Mouse (Mus musculus) left cerebral cortex, postnatal 14 days (tissue): ENCODE measurements around the gene Nr2f2. TPM values are rescaled to one million over a fixed set of nuclear protein-coding genes. Genes with fewer than 3 reads are reported as not detected.

ENCODE experiments used
- DNase-seq, 2 experiments: peaks; one replicate each; pipeline ENCODE4 v3.0.0; 2021 to 2022; ENCODE audit warnings: low spot score in 2 of 2, mixed read lengths in 1 of 2
- intact Hi-C: fragments of 180-260 bp; cut with DNase I; formaldehyde crosslinking; loops from one replicate; pipeline ENCODE4 v1.15.1; 2025
- long read RNA-seq, 2 experiments: library from polyadenylated mRNA; stranded (forward); transcript quantifications; one replicate each; pipeline ENCODE4 v2.0.0; 2021
- total RNA-seq, 2 experiments: library from RNA; stranded (reverse); gene quantifications; 2 replicates each; pipeline ENCODE4 v1.2.3; 2021

Nr2f2 gene
- total RNA-seq, result 10 to 100 TPM; 36.7 to 46.6 TPM
- long read RNA-seq, experiment 1, full-length matches to known transcripts, result 10 of 19 reads
- long read RNA-seq, experiment 1, partial matches to known transcripts, result 8 of 19 reads
- long read RNA-seq, experiment 1, other reads (novel, unspliced or antisense), result 1 of 19 reads
- long read RNA-seq, experiment 2, full-length matches to known transcripts, result 11 of 20 reads
- long read RNA-seq, experiment 2, partial matches to known transcripts, result 9 of 20 reads
- long read RNA-seq, experiment 2, other reads (novel, unspliced or antisense), result 0 of 20 reads

- intact Hi-C loops, result no loop called here
- DNase-seq, result no peak
Measured at GRCm38 (mm10) chr7:70365941-70366807, at the start of gene Nr2f2. Gene Nr2f2 (minus strand): TSS chr7:70366735.

DNA sequence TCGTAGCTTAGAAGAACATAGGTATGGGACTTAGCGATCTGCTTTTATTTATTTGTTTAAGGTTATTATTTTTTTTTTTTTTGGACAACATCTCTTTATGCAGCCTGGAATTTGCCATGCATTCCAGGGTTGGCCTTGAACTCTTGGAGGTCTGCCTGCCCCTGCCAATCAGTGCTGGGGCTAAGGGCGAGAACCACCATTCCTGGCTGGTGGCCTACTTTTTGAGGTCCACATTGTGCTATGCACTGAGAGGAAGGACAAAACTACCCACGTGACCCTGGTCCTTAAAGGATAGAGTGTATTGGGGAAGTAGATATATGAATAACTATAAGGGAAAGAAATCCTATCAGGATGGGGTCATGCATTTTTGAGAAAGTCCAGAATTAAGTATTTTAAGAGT is 47.9 kb upstream of the Nr2f2 start:
- no peak for DNase-seq
- intact Hi-C loops, result no loop called here

DNA sequence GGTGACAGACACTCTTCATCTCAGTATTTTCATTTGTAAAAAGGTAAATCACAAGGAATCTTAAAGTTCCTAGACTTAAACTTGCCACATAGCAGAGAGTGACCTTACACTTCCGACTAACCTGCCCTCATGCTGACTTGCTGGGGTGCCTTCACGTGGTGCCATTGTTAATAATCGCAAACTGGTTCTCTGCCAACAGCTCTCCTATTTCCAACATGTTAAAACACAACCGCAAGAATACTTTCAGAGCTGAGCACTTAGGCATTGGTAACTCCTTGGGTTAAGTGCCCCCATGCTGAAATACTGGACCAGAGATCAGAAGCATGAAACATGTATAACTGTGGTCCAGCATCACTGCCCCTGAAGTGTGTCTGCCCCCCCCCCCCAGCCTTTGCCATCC is 47.1 kb upstream of the Nr2f2 start:
- intact Hi-C loops, result no loop called here
- no peak for DNase-seq

GRCm38 (mm10) chr7:70412900-70413299 is 46.4 kb upstream of the Nr2f2 start:
- no peak for DNase-seq
- intact Hi-C loops, result no loop called here

GRCm38 (mm10) chr7:70410350-70410749 is 43.8 kb upstream of the Nr2f2 start:
- intact Hi-C loops, result no loop called here
- DNase-seq, result no peak

GRCm38 (mm10) chr7:70409890-70410289 is 43.4 kb upstream of the Nr2f2 start:
- intact Hi-C loops, result no loop called here
- DNase-seq, result no peak

DNA sequence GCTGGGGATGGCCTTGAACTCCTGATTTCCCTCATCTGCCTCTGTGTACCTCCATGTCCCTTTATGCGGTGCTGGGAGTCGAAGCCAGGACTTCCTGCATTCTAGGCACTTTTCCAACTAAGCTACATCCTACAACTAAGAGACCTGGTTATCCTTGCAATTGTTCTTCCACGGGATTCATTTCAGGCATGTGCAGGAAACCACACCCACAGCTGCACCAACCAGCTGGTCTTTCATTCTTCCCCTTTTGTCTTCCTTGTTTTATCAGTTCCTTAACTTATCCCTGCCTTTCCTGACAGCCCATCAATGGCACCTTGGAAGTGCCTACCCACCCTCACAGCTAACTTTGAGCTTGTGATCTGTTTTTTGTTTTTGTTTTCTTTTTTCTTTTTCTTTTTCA is 42.3 kb upstream of the Nr2f2 start:
- intact Hi-C loops, result no loop called here
- no peak for DNase-seq

GRCm38 (mm10) chr7:70407123-70407522 is 40.6 kb upstream of the Nr2f2 start:
- DNase-seq, result no peak
- intact Hi-C loops, result no loop called here

- intact Hi-C loops, result no loop called here
- DNase-seq, result no peak
Measured at GRCm38 (mm10) chr7:70406527-70406926, 40.0 kb upstream of the Nr2f2 start.

GRCm38 (mm10) chr7:70405466-70405865 is 38.9 kb upstream of the Nr2f2 start:
- DNase-seq, result no peak
- intact Hi-C loops, result no loop called here

- intact Hi-C loops, result no loop called here
Measured at GRCm38 (mm10) chr7:70382828-70383227, 16.3 kb upstream of the Nr2f2 start.

DNA sequence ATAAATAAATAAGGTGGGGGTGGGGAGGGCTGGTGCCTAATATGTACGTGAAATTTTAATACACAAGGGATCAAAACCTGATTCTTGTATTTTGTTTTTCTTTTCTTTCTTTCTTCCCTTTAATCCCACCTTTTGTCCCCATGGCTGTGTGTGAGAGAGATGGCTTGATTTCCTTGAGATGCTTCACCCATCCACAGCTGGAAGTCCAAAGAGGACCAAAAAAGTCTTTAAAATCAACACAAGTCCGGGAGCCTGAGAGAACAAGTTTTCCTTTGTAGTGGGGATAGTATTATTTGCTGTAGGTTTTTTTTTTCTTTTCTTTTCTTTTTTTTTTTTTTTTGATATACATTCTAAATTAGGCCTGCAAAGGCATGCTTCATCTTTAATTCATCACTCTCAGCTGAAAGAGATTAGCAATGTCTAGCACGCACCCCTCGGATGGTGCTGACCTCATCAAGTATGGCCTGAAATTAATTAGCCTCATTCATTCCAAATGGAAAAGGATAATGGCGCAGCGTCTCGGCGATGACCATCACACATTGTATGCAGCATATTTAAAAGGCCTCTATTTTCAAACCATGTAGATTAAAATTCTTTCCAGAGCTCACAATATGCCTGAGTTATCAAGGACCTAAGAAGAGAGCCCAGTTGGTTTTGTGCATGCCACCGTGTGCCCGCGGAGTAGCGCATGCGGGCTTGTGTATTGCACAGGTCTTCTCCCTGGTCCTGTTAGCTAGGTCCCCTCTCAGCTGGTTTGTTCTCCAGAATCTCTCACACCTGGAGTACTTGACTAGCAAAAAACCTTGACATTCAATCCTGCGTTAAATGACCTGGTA is 15.1 kb upstream of the Nr2f2 start:
- intact Hi-C loops, result no loop called here
- DNase-seq, result no peak

More at GRCm38 (mm10) chr7:70382828-70383227, 16.3 kb upstream of the Nr2f2 start:
- no peak for DNase-seq

GRCm38 (mm10) chr7:70380943-70381342 is 14.4 kb upstream of the Nr2f2 start:
- no peak for DNase-seq
- intact Hi-C loops, result no loop called here

DNA sequence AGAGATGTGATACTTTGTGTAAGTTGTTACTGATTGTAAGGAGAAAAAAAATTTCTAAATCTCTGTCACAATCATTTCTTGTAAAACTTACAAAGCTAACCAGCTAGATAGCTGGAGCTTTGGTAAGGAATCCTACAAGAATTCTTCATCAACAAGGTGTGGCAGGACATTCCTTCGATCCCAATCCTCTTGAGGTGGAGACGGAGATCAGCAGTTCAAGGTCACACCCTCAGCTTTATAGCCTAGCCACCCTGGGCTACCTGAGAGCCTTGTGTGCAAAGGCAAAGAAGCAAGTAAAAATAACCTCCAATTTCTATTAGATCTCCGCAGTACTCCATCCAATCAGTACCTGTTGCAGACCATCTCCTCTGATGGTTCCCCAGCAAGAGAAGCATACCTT is 13.7 kb upstream of the Nr2f2 start:
- DNase-seq, result no peak
- intact Hi-C loops, result no loop called here

DNA sequence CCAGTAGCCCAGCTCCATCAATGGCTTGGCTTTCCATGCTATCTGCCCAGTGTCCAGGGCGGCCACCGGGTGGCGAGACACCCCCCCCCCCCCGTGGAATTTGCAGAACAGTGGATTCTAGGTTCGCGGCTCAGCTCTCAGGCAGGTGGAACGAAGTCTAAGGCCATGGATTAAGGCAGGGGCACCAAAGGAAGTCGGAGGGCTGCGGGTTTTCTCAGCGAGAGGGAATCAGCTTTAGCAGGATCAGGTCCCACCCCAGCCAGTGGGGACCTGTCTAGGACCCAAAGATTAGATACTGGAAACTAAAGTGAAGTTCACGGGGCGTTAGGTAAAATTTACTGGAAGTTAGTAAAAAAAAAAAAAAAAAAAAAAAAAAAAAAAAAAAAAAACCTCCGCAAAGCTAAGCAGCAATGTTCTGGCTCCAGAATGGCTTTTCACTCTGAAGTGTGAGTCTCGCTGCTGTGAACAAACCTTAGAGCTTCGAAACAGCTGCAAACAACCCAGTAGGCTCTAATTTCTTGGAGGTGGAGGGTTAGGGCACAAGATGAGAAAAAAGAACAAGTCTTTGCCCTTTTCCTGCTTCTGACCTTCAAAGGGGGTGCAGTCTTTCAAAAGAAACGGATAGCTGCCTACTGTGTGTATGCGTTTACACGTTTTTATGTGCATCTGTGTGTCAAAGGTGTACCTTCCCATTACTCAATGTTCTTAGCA is 4.2 kb upstream of the Nr2f2 start:
- intact Hi-C loops, result no loop called here
- DNase-seq, result no peak

- intact Hi-C loops, result no loop called here
- DNase-seq, result no peak
Measured at GRCm38 (mm10) chr7:70369731-70370551, 3.4 kb upstream of the Nr2f2 start.

DNA sequence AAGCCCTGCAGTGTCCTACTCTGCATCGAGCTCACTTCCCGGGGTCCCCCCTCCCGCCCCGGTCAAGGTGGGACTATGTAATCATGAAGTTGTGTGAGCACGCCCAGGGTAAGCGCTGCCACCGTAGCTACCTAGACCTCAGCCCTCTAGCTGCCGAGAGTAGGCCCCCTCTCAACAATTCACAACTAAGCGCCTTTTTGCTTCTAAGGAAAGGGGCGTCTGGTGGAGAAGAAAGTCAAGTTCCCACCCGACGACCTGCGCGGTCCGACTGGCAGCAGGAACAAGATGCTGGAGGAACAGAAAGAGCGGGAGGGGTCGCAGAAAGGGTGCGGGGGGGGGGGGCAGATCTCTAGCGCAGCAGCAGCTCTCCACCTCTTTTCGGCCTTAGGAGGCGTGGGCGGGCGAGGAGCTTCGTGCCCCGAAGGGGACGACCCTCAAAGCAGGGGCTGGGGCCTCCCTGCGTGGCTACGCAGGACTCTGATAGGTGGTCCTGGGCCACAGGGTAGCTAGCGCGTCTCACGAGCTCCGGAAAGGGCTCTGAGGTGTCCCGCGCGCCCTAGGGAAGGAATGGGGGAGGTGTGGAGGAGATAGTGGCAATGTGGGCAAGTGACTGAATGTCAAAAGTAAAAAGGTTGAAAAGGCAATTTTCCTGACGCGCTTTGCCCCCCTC is 2.7 kb upstream of the Nr2f2 start:
- intact Hi-C loops, result no loop called here
- no peak for DNase-seq

DNA sequence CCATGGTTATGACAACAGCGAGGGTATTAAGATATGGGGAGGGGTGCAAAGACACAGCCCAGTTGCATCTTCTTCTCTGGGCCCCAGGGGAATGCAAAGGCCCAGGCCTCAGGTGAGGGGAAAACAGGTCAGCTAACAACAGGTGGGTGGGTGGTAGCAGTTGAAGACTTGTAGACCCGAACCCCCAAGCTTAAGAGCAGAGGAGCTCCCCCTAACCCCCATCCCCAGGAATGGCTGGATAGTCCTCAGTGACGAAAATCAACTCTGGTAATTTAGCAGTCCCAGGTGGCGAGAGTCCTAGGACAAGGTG is 2.2 kb upstream of the Nr2f2 start:
- DNase-seq, result no peak
- intact Hi-C loops, result no loop called here
